Mouse (Mus musculus): Measurements from ENCODE around the gene Mapkapk3. TPM values are rescaled to one million over a fixed set of nuclear protein-coding genes. Genes with fewer than 3 reads are reported as not detected.

Mapkapk3 gene
- total and polyA plus RNA-seq, 2 experiments from 2014 or later: 1.3 to 3.2 TPM

DNA sequence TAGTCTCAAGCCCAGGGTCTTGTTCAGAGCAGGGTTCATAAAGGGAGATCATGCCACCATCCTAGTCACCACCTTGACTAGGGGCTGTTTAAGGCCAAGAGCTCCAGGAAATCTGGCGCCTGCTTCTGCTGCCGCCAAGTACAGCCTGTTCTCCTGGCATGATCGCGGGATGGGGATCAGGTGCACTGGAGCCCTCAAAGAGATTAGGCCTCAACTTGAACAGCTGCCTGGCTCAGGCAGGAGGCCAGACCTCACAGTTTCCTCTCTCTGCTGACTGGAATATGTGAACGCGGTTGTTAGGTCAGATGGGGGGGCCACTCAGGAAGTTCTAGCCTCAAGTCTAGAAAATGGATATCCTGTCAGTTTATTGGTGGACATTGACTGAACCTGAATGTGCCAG, 33.9 kb upstream of the Mapkapk3 start:
- peak; percentile 80 for DNase-seq (ENCODE audit: low spot score)
- 0 out of 2 replicates have a peak, but pooled peaks cover 3% of the 10 kb centered on the region for H3K36me3 ChIP-seq (ENCODE audit: insufficient read depth, low read length)
- H3K9me3 ChIP-seq (ENCODE audit: low read length): no peaks in the 10 kb centered on the region
- no peak overlapping the region for H3K4me3 ChIP-seq (ENCODE audit: low read depth, low read length)
- no peak overlapping the region for H3K27ac ChIP-seq (ENCODE audit: low read depth, low read length)
- no peaks in the 10 kb centered on the region for H3K4me1 ChIP-seq (ENCODE audit: insufficient read depth, low read length)
- WGBS: 63% methylated on average over 6 of the region's 6 CpGs
- H3K9ac ChIP-seq (replicated peaks; ENCODE audit: low read length, poor library complexity, severe bottlenecking): no peak overlapping the region
- no peak for ATAC-seq (ENCODE audit: low FRiP score)
- TF ChIP-seq CTCF (IDR thresholded peaks at IDR 0.05): no peak
- H3K4me2 ChIP-seq (ENCODE audit: low read depth, low read length, poor library complexity, severe bottlenecking): no peak overlapping the region
- H3K27me3 ChIP-seq (ENCODE audit: insufficient read depth, low read length): no peaks in the 10 kb centered on the region

DNA sequence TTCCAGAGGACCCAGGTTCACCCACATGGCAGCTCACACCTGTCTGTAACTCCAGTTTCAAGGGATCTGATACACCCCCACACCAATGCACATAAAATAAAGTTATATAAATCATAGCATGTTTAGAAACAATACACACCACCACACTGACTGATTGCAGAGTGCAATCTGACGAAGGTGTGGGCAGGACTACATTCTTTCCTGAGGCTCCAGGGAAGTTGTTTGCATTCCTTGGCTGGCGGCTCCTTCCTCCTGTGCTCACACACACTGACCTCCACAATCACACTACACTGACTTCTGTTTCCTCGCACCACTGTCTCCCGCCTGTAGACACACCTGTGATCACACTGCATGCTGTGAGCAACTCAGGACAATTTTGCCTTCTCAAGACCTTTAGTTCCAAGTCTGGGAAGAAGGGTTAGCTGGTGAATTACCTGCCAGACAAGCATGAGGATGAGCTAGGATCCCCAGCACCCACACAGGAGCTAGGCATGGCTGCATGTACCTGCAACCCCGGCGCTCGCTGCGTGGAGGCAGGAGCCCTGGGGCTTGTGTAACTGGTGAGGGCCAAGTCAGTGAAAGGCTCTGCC, 32.9 kb upstream of the Mapkapk3 start:
- 0 out of 2 replicates have a peak, but pooled peaks cover 3% of the 10 kb centered on the region for H3K36me3 ChIP-seq (ENCODE audit: insufficient read depth, low read length)
- no peak overlapping the region for H3K9ac ChIP-seq (replicated peaks; ENCODE audit: low read length, poor library complexity, severe bottlenecking)
- ATAC-seq (ENCODE audit: low FRiP score) (no peak), DNase-seq (ENCODE audit: low spot score) (no peak)
- no peaks in the 10 kb centered on the region for H3K9me3 ChIP-seq (ENCODE audit: low read length)
- H3K4me1 ChIP-seq (ENCODE audit: insufficient read depth, low read length): no peaks in the 10 kb centered on the region
- no peak overlapping the region for H3K27ac ChIP-seq (ENCODE audit: low read depth, low read length)
- no peak overlapping the region for H3K4me2 ChIP-seq (ENCODE audit: low read depth, low read length, poor library complexity, severe bottlenecking)
- 86% methylated on average over 8 of the region's 8 CpGs for WGBS
- TF ChIP-seq CTCF (IDR thresholded peaks at IDR 0.05): no peak
- no peaks in the 10 kb centered on the region for H3K27me3 ChIP-seq (ENCODE audit: insufficient read depth, low read length)
- no peak overlapping the region for H3K4me3 ChIP-seq (ENCODE audit: low read depth, low read length)

GRCm38 (mm10) chr9:107315791-107316190, 26.1 kb upstream of the Mapkapk3 start:
- Histone ChIP-seq H3K4me3 (ENCODE audit: low read depth, low read length) (no peak overlapping the region), H3K36me3 (ENCODE audit: insufficient read depth, low read length) (no peaks in the 10 kb centered on the region), H3K27me3 (ENCODE audit: insufficient read depth, low read length) (no peaks in the 10 kb centered on the region), H3K9me3 (ENCODE audit: low read length) (no peaks in the 10 kb centered on the region), H3K27ac (ENCODE audit: low read depth, low read length) (no peak overlapping the region), H3K9ac (replicated peaks; ENCODE audit: low read length, poor library complexity, severe bottlenecking) (no peak overlapping the region), H3K4me1 (ENCODE audit: insufficient read depth, low read length) (no peaks in the 10 kb centered on the region), H3K4me2 (ENCODE audit: low read depth, low read length, poor library complexity, severe bottlenecking) (no peak overlapping the region)
- WGBS: 67% methylated on average over 2 of the region's 2 CpGs
- DNase-seq (ENCODE audit: low spot score) (no peak), ATAC-seq (ENCODE audit: low FRiP score) (no peak)
- no peak for TF ChIP-seq CTCF (IDR thresholded peaks at IDR 0.05)

- Histone ChIP-seq H3K4me2 (ENCODE audit: low read depth, low read length, poor library complexity, severe bottlenecking) (no peak overlapping the region), H3K9ac (replicated peaks; ENCODE audit: low read length, poor library complexity, severe bottlenecking) (no peak overlapping the region), H3K4me3 (ENCODE audit: low read depth, low read length) (no peak overlapping the region), H3K27me3 (ENCODE audit: insufficient read depth, low read length) (no peaks in the 10 kb centered on the region), H3K9me3 (ENCODE audit: low read length) (no peaks in the 10 kb centered on the region), H3K27ac (ENCODE audit: low read depth, low read length) (no peak overlapping the region), H3K4me1 (ENCODE audit: insufficient read depth, low read length) (no peaks in the 10 kb centered on the region), H3K36me3 (ENCODE audit: insufficient read depth, low read length) (no peaks in the 10 kb centered on the region)
- WGBS: 86% methylated on average over 3 of the region's 3 CpGs
- ATAC-seq (ENCODE audit: low FRiP score) (no peak), DNase-seq (ENCODE audit: low spot score) (no peak)
- TF ChIP-seq CTCF (IDR thresholded peaks at IDR 0.05): no peak
Observed at GRCm38 (mm10) chr9:107313926-107314325, 24.2 kb upstream of the Mapkapk3 start.

GRCm38 (mm10) chr9:107312811-107313584, 23.3 kb upstream of the Mapkapk3 start:
- no peak for ATAC-seq (ENCODE audit: low FRiP score)

DNA sequence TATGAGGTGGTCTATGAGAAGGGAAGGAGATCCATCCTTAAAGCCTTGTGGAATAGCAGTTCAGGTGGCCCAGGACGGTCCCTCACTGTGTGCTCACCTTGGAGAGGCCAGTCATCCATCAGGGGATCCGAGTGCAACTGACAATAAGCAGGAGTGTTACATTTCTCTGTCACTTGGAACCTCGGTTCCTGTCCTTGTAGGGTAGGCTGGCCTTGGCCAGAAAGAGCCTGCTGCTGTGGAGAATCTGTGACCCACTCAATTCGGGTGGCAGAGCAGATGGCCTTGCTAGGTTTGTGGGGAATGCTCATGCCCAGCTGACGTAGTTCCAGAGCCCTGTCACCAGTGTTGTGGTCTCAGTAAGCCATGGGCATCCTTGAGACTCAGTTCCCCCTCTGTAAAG, 19.9 kb upstream of the Mapkapk3 start:
- no peak overlapping the region for H3K9ac ChIP-seq (replicated peaks; ENCODE audit: low read length, poor library complexity, severe bottlenecking)
- WGBS: 72% methylated on average over 5 of the region's 5 CpGs

More at GRCm38 (mm10) chr9:107312811-107313584, 23.3 kb upstream of the Mapkapk3 start:
- Histone ChIP-seq H3K4me2 (ENCODE audit: low read depth, low read length, poor library complexity, severe bottlenecking) (no peak overlapping the region), H3K27ac (ENCODE audit: low read depth, low read length) (no peak overlapping the region), H3K36me3 (ENCODE audit: insufficient read depth, low read length) (no peaks in the 10 kb centered on the region), H3K9ac (replicated peaks; ENCODE audit: low read length, poor library complexity, severe bottlenecking) (no peak overlapping the region), H3K9me3 (ENCODE audit: low read length) (no peaks in the 10 kb centered on the region), H3K4me1 (ENCODE audit: insufficient read depth, low read length) (no peaks in the 10 kb centered on the region), H3K27me3 (ENCODE audit: insufficient read depth, low read length) (no peaks in the 10 kb centered on the region), H3K4me3 (ENCODE audit: low read depth, low read length) (no peak overlapping the region)
- WGBS: 71% methylated on average over 10 of the region's 10 CpGs
- DNase-seq (ENCODE audit: low spot score): no peak
- no peak for TF ChIP-seq CTCF (IDR thresholded peaks at IDR 0.05)

More for the DNA sequence above, 19.9 kb upstream of the Mapkapk3 start:
- Histone ChIP-seq H3K4me2 (ENCODE audit: low read depth, low read length, poor library complexity, severe bottlenecking) (no peak overlapping the region), H3K4me1 (ENCODE audit: insufficient read depth, low read length) (no peaks in the 10 kb centered on the region), H3K36me3 (ENCODE audit: insufficient read depth, low read length) (no peaks in the 10 kb centered on the region), H3K27me3 (ENCODE audit: insufficient read depth, low read length) (no peaks in the 10 kb centered on the region), H3K4me3 (ENCODE audit: low read depth, low read length) (no peak overlapping the region), H3K27ac (ENCODE audit: low read depth, low read length) (no peak overlapping the region), H3K9me3 (ENCODE audit: low read length) (no peaks in the 10 kb centered on the region)
- no peak for ATAC-seq (ENCODE audit: low FRiP score)
- no peak for DNase-seq (ENCODE audit: low spot score)
- no peak for TF ChIP-seq CTCF (IDR thresholded peaks at IDR 0.05)
